Comparison of ENCODE assay signal across 7 mouse cellular contexts in the genomic region with DNA sequence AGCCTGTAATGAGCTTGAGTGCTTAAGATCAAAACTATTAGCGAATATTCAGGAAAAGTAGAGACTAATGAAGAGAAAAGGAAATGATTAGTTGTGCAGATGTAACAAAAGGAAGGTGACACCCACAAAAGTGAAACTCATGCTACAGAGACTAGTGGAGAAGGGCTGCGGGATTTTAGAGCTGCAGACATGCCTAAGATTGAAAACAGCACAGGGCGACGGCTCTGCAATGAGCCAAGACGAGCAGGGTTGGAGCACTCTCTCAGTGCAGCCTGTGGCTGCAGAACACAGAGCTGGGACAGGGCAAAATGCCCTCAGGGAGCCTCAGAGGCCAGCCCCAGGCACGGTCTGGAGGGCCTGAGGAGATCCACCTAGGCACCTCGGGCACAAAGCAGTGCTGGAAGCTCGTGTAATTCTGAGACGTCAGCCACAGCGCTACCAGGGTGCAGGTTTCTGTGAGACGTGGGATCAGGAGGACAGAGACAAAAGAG. TPM values are rescaled to one million over a fixed set of nuclear protein-coding genes. Genes with fewer than 3 reads are reported as not detected.
DNase-seq lines count a peak whose midpoint lies in the region; ATAC-seq and TF ChIP-seq lines count a peak whose summit lies in the region.

No protein-coding gene starts in this region.

- H3K4me2 ChIP-seq in lung, embryonic 14.5 days: peak overlapping the region; percentile 49
- no peak overlapping the region for H3K4me2 ChIP-seq in embryonic facial prominence, embryonic 11.5 days (ENCODE audit: low read depth, low read length)
- H3K4me2 ChIP-seq in heart, embryonic 12.5 days: peak overlapping the region; percentile 40
- H3K4me2 ChIP-seq in limb, embryonic 14.5 days (replicated peaks; ENCODE audit: low read depth, low read length, severe bottlenecking): peak overlapping the region; percentile 34

- no peaks in the 10 kb centered on the region for H3K36me3 ChIP-seq in lung, embryonic 14.5 days (ENCODE audit: insufficient read depth)
- H3K36me3 ChIP-seq in embryonic facial prominence, embryonic 11.5 days (replicated peaks; ENCODE audit: control insufficient read depth, insufficient read depth, low read depth, low read length): no peaks in the 10 kb centered on the region
- peaks cover 3% of the 10 kb centered on the region; the same call in 1 of the 2 replicates for H3K36me3 ChIP-seq in heart, embryonic 12.5 days
- H3K36me3 ChIP-seq in limb, embryonic 14.5 days (ENCODE audit: control insufficient read depth, insufficient read depth, low read length): no peaks in the 10 kb centered on the region

- no peak overlapping the region for H3K4me3 ChIP-seq in lung, embryonic 14.5 days (ENCODE audit: low read depth, low read length)
- no peak overlapping the region for H3K4me3 ChIP-seq in embryonic facial prominence, embryonic 11.5 days (ENCODE audit: low read depth, low read length)
- no peak overlapping the region for H3K4me3 ChIP-seq in heart, embryonic 12.5 days
- peak overlapping the region; percentile 12; the same call in 1 of the 2 replicates for H3K4me3 ChIP-seq in limb, embryonic 14.5 days (replicated peaks; ENCODE audit: low read length)

- peak overlapping the region; percentile 89 for H3K27ac ChIP-seq in lung, embryonic 14.5 days (ENCODE audit: low read depth)
- peak overlapping the region; percentile 88 for H3K27ac ChIP-seq in embryonic facial prominence, embryonic 11.5 days (replicated peaks; ENCODE audit: low read depth, low read length)
- peak overlapping the region; percentile 79 for H3K27ac ChIP-seq in heart, embryonic 12.5 days (ENCODE audit: poor library complexity, severe bottlenecking)
- peak overlapping the region; percentile 97 for H3K27ac ChIP-seq in limb, embryonic 14.5 days (replicated peaks; ENCODE audit: low read depth, low read length)

- H3K27me3 ChIP-seq in lung, embryonic 14.5 days (ENCODE audit: insufficient read depth, low read length): no peaks in the 10 kb centered on the region
- H3K27me3 ChIP-seq in embryonic facial prominence, embryonic 11.5 days (ENCODE audit: control insufficient read depth, insufficient read depth, low read length): no peaks in the 10 kb centered on the region
- H3K27me3 ChIP-seq in heart, embryonic 12.5 days (replicated peaks): 0 out of 2 replicates have a peak, but pooled peaks cover 4% of the 10 kb centered on the region
- H3K27me3 ChIP-seq in limb, embryonic 14.5 days (ENCODE audit: control insufficient read depth, insufficient read depth, low read length): no peaks in the 10 kb centered on the region

- peak; percentile 61 for DNase-seq in lung, embryonic 14.5 days
- DNase-seq in lung, adult 18-20 months: no peak
- DNase-seq in embryonic facial prominence, embryonic 11.5 days (ENCODE audit: low spot score): peak; percentile 54
- peak; percentile 54 for DNase-seq in limb, embryonic 14.5 days (ENCODE audit: low spot score)
- peak; percentile 59 for DNase-seq in retina, postnatal 1 day
- DNase-seq in thymus, postnatal 25 days: no peak

- H3K4me1 ChIP-seq in lung, embryonic 14.5 days (ENCODE audit: insufficient read depth): peaks cover 39% of the 10 kb centered on the region
- peaks cover 2% of the 10 kb centered on the region; the same call in 1 of the 2 replicates for H3K4me1 ChIP-seq in embryonic facial prominence, embryonic 11.5 days (ENCODE audit: control insufficient read depth, insufficient read depth, low read length)
- peaks cover 51% of the 10 kb centered on the region for H3K4me1 ChIP-seq in heart, embryonic 12.5 days (replicated peaks)
- peaks cover 59% of the 10 kb centered on the region for H3K4me1 ChIP-seq in limb, embryonic 14.5 days (ENCODE audit: control insufficient read depth, insufficient read depth, low read length)

- 16% methylated on average over 11 of the region's 11 CpGs for WGBS in lung, embryonic 14.5 days
- 13% methylated on average over 11 of the region's 11 CpGs for WGBS in embryonic facial prominence, embryonic 11.5 days
- 31% methylated on average over 11 of the region's 11 CpGs for WGBS in heart, embryonic 12.5 days
- WGBS in limb, embryonic 14.5 days: 10% methylated on average over 11 of the region's 11 CpGs

- H3K9me3 ChIP-seq in lung, embryonic 14.5 days (ENCODE audit: low read depth, low read length): no peaks in the 10 kb centered on the region
- no peaks in the 10 kb centered on the region for H3K9me3 ChIP-seq in embryonic facial prominence, embryonic 11.5 days (replicated peaks; ENCODE audit: control insufficient read depth, low read length)
- no peaks in the 10 kb centered on the region for H3K9me3 ChIP-seq in heart, embryonic 12.5 days (replicated peaks)
- no peaks in the 10 kb centered on the region for H3K9me3 ChIP-seq in limb, embryonic 14.5 days (ENCODE audit: control insufficient read depth, low read length)

- H3K9ac ChIP-seq in lung, embryonic 14.5 days: peak overlapping the region; percentile 30
- peak overlapping the region; percentile 66 for H3K9ac ChIP-seq in embryonic facial prominence, embryonic 11.5 days (replicated peaks; ENCODE audit: low read length)
- H3K9ac ChIP-seq in heart, embryonic 12.5 days: peak overlapping the region; percentile 60
- peak overlapping the region; percentile 49 for H3K9ac ChIP-seq in limb, embryonic 14.5 days (ENCODE audit: low read depth, low read length, severe bottlenecking)

- TF ChIP-seq POLR2A in limb, embryonic 14.5 days (IDR thresholded peaks at IDR 0.05; ENCODE audit: borderline replicate concordance, extremely low read depth, insufficient read depth, insufficient read length): no peak

- ATAC-seq in lung, embryonic 14.5 days (ENCODE audit: insufficient read depth): peak; percentile 60
- peak; percentile 68 for ATAC-seq in embryonic facial prominence, embryonic 11.5 days (replicated peaks; ENCODE audit: insufficient number of reproducible peaks, low FRiP score, low TSS enrichment, low read depth)
- peak; percentile 61; the same call in 1 of the 2 replicates for ATAC-seq in heart, embryonic 12.5 days (ENCODE audit: insufficient number of reproducible peaks, low FRiP score)
- peak; percentile 62 for ATAC-seq in limb, embryonic 14.5 days (ENCODE audit: low FRiP score, low read depth)

- no peak for TF ChIP-seq CTCF in lung, embryonic 14.5 days (IDR thresholded peaks at IDR 0.05; ENCODE audit: low read depth)

RNA-seq across cellular contexts. Expression of a gene that starts 18.2 kb away (rescaled TPM):
- 11.6 and 12.8 TPM in 2 replicates for polyA plus RNA-seq in lung, embryonic 14.5 days (2014; fragmentation: Nextera tagmentation; extraction: Ambion mirVana)
- polyA plus RNA-seq in embryonic facial prominence, embryonic 11.5 days (2014; fragmentation: Nextera tagmentation; extraction: Ambion mirVana): 23.7 and 28.1 TPM in 2 replicates
- 11.9 TPM in 2 replicates for polyA plus RNA-seq in heart, embryonic 12.5 days (2016; fragmentation: Nextera tagmentation; extraction: Ambion mirVana)
- polyA plus RNA-seq in limb, embryonic 14.5 days (2012; rRNA removed): 44.3 and 48.5 TPM in 2 replicates
- 41.1 and 50.9 TPM in 2 replicates for polyA plus RNA-seq in limb, embryonic 14.5 days (2014; fragmentation: Nextera tagmentation; extraction: Ambion mirVana)

RNA-seq across cellular contexts. Expression of a gene that starts 36.3 kb away (rescaled TPM):
- polyA plus RNA-seq in lung, embryonic 14.5 days (2014; fragmentation: Nextera tagmentation; extraction: Ambion mirVana): 1.9 and 3.0 TPM in 2 replicates
- 0.17 and 0.21 TPM in 2 replicates for polyA plus RNA-seq in embryonic facial prominence, embryonic 11.5 days (2014; fragmentation: Nextera tagmentation; extraction: Ambion mirVana)
- 1.8 and 2.0 TPM in 2 replicates for polyA plus RNA-seq in heart, embryonic 12.5 days (2016; fragmentation: Nextera tagmentation; extraction: Ambion mirVana)
- polyA plus RNA-seq in limb, embryonic 14.5 days (2012; rRNA removed): 1.4 and 2.8 TPM in 2 replicates
- 1.1 and 1.3 TPM in 2 replicates for polyA plus RNA-seq in limb, embryonic 14.5 days (2014; fragmentation: Nextera tagmentation; extraction: Ambion mirVana)

RNA-seq across cellular contexts. Expression of a gene that starts 48.0 kb away (rescaled TPM):
- polyA plus RNA-seq in lung, embryonic 14.5 days (2014; fragmentation: Nextera tagmentation; extraction: Ambion mirVana): 1,596 and 1,677 TPM in 2 replicates
- 1,816 and 1,902 TPM in 2 replicates for polyA plus RNA-seq in embryonic facial prominence, embryonic 11.5 days (2014; fragmentation: Nextera tagmentation; extraction: Ambion mirVana)
- polyA plus RNA-seq in heart, embryonic 12.5 days (2016; fragmentation: Nextera tagmentation; extraction: Ambion mirVana): 3,424 and 3,742 TPM in 2 replicates
- 3,348 and 4,195 TPM in 2 replicates for polyA plus RNA-seq in limb, embryonic 14.5 days (2012; rRNA removed)
- polyA plus RNA-seq in limb, embryonic 14.5 days (2014; fragmentation: Nextera tagmentation; extraction: Ambion mirVana): 2,178 and 2,321 TPM in 2 replicates

Comparison
In these comparisons a context has a peak if more than half of its experiments do, and no peak if none do; other contexts are left out.
1. DNase-seq: peak in lung, embryonic 14.5 days (single experiment), embryonic facial prominence, embryonic 11.5 days (single experiment), limb, embryonic 14.5 days (single experiment) and retina, postnatal 1 day (single experiment); none in lung, adult 18-20 months (0 of 2) and thymus, postnatal 25 days (single experiment).
2. Peak in every context shown above with its lines, with median percentiles within 50 percentile points of each other: ATAC-seq, H3K27ac ChIP-seq and H3K9ac ChIP-seq.